Mouse (Mus musculus): ENCODE measurements around the gene Prrt1. TPM values are rescaled to one million over a fixed set of nuclear protein-coding genes. Genes with fewer than 3 reads are reported as not detected.

Gene Prrt1
- polyA plus RNA-seq, 1 experiment from 2014 or later = 0.14 TPM

DNA sequence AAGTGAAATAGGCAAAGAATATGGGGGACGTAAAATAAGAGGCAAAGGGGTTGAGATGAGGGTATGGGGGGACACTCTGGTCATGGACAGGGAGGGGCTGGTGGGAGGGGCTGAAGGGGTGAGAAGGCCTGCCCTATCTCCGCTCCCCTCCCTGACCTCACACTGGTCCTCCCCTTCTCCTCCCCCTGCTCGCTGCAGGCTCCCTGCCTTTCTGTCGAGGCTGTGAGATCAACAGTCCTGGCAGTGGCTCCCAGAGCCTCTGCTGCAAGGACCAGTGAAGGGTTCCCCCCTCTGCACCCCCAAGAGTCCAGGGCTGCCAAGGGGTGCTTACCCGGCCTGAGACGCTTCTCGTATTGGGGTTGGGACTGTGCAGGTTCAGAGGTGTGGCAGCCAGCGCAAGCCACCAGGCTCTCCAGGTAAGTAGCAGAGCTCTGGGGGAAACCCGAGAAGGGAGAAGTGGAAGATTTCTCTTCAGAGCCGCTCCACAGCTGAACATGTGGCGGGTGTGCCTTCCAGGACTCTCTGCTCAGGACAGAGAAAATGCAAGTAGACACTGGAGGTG, 31.0 kb downstream of the Prrt1 start:
- peak overlapping the region; percentile 5; the same call in 1 of the 2 replicates for H3K4me3 ChIP-seq (ENCODE audit: low read depth, low read length)
- ATAC-seq (ENCODE audit: insufficient read depth) (no peak), DNase-seq (no peak)
- H3K27me3 ChIP-seq (ENCODE audit: insufficient read depth, low read length) = peaks cover 16% of the 10 kb centered on the region
- H3K4me1 ChIP-seq (ENCODE audit: insufficient read depth) = peaks cover 5% of the 10 kb centered on the region
- no peaks in the 10 kb centered on the region for H3K36me3 ChIP-seq (ENCODE audit: insufficient read depth)
- H3K27ac ChIP-seq (ENCODE audit: low read depth) = no peak overlapping the region
- H3K9me3 ChIP-seq (ENCODE audit: low read depth, low read length) = no peaks in the 10 kb centered on the region
- H3K4me2 ChIP-seq = no peak overlapping the region
- 24% methylated on average over 11 of the region's 11 CpGs for WGBS
- TF ChIP-seq CTCF (IDR thresholded peaks at IDR 0.05; ENCODE audit: low read depth) = no peak
- H3K9ac ChIP-seq = no peak overlapping the region

DNA sequence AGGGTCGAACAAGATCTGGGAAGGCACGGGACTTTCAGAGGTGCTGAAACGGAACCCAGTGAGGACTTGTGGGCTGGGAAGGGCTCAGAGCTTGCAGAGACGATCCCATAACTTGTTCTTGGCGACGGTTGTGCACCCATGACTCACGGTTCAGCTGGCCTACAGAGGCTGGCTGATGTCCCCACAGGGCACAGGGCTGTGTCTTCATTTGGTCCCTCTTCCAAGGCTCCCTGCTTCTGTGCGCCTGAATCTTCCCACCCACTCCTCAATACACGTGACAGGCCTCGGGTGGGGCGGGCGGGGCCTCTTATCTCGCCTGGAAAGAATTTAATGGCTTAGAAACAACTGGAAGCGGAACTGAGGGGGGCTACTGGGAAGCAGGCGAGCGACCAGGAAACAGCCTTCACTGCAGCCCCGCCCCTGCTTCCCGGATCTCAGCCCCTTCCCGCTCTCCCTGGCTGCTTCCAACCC, 31.8 kb downstream of the Prrt1 start:
- Histone ChIP-seq H3K27me3 (ENCODE audit: insufficient read depth, low read length) (peaks cover 16% of the 10 kb centered on the region), H3K4me3 (ENCODE audit: low read depth, low read length) (peak overlapping the region; percentile 12), H3K27ac (ENCODE audit: low read depth) (no peak overlapping the region), H3K9me3 (ENCODE audit: low read depth, low read length) (no peaks in the 10 kb centered on the region), H3K36me3 (ENCODE audit: insufficient read depth) (no peaks in the 10 kb centered on the region), H3K4me1 (ENCODE audit: insufficient read depth) (no peaks in the 10 kb centered on the region; the same call in 1 of the 2 replicates), H3K9ac (no peak overlapping the region), H3K4me2 (peak overlapping the region; percentile 48)
- TF ChIP-seq CTCF (IDR thresholded peaks at IDR 0.05; ENCODE audit: low read depth) = no peak
- ATAC-seq (ENCODE audit: insufficient read depth) (0 out of 2 replicates have a peak, but pooled peaks have one; percentile 33), DNase-seq (peak; percentile 54)
- 2% methylated on average over 19 of the region's 19 CpGs for WGBS

DNA sequence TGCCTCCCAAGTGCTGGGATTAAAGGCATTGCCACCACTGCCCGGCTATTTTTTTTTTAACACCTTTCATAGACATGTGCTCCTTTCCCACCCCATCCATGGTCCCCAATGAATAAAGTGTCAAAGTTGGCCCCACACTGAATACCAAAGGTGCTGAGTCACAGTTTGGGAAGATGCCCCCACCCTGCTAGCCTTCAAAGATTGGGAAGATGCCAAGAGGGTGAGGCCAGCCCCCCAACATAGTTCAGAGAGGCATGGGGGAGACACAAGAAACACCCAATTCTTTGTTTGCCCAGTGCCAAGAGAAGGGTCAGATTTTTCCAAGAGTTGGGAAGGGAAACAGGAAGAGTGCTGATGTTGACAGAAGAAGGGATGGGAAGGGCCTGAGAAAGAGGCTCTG, 33.1 kb downstream of the Prrt1 start:
- no peaks in the 10 kb centered on the region; the same call in 1 of the 2 replicates for H3K4me1 ChIP-seq (ENCODE audit: insufficient read depth)
- H3K4me2 ChIP-seq = no peak overlapping the region
- TF ChIP-seq CTCF (IDR thresholded peaks at IDR 0.05; ENCODE audit: low read depth) = no peak
- H3K27ac ChIP-seq (ENCODE audit: low read depth) = no peak overlapping the region
- WGBS = 74% methylated on average over 1 of the region's 1 CpGs
- no peaks in the 10 kb centered on the region for H3K36me3 ChIP-seq (ENCODE audit: insufficient read depth)
- H3K4me3 ChIP-seq (ENCODE audit: low read depth, low read length) = no peak overlapping the region
- ATAC-seq (ENCODE audit: insufficient read depth) = no peak
- peaks cover 19% of the 10 kb centered on the region for H3K27me3 ChIP-seq (ENCODE audit: insufficient read depth, low read length)
- DNase-seq = no peak
- H3K9ac ChIP-seq = no peak overlapping the region
- no peaks in the 10 kb centered on the region for H3K9me3 ChIP-seq (ENCODE audit: low read depth, low read length)

DNA sequence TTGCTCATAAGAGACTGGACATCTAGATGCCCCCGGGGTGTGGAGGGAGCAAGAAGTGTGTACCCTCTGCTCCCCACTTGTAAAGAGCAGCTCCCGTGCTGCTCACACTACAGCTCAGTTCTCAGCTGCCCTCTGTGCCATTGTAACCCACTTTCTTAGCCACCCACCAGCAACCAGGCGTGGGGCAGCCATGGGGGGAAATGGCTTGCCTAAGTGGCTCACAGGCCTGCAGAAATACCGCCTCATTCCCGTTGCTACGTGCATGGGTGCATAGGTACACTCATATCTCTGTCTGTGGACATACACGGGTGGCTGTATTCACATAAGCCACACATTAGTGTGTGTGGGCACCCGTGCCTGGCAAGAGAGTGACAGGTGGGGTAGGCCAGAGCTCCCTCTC, 33.6 kb downstream of the Prrt1 start:
- no peak overlapping the region for H3K4me2 ChIP-seq
- no peak overlapping the region for H3K27ac ChIP-seq (ENCODE audit: low read depth)
- H3K36me3 ChIP-seq (ENCODE audit: insufficient read depth) = no peaks in the 10 kb centered on the region
- H3K4me1 ChIP-seq (ENCODE audit: insufficient read depth) = no peaks in the 10 kb centered on the region; the same call in 1 of the 2 replicates
- H3K9ac ChIP-seq = no peak overlapping the region
- 78% methylated on average over 8 of the region's 8 CpGs for WGBS
- DNase-seq (no peak), ATAC-seq (ENCODE audit: insufficient read depth) (no peak)
- no peak for TF ChIP-seq CTCF (IDR thresholded peaks at IDR 0.05; ENCODE audit: low read depth)
- H3K27me3 ChIP-seq (ENCODE audit: insufficient read depth, low read length) = peaks cover 19% of the 10 kb centered on the region
- no peak overlapping the region for H3K4me3 ChIP-seq (ENCODE audit: low read depth, low read length)
- no peaks in the 10 kb centered on the region for H3K9me3 ChIP-seq (ENCODE audit: low read depth, low read length)

DNA sequence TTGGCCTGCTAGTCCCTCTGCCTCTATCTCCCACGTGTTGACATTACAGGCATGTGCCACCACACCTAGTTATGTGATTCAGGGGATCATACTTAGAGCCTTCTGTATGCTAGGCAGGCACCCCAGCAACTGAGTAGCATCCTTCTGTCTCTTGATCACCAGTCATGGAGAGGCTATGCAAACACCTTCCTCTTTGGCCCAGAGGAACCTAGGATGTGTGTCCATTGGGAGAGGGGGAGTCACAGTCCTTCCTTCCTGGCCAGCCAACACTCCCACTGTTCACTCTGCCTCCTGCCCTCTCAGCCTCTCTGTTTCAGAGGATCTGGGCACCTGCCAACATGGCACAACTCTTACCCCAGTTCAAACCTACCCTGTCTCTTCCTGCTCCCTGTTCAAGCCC, 34.2 kb downstream of the Prrt1 start:
- no peak for DNase-seq
- Histone ChIP-seq H3K27me3 (ENCODE audit: insufficient read depth, low read length) (peaks cover 19% of the 10 kb centered on the region), H3K9me3 (ENCODE audit: low read depth, low read length) (no peaks in the 10 kb centered on the region), H3K4me3 (ENCODE audit: low read depth, low read length) (no peak overlapping the region), H3K4me1 (ENCODE audit: insufficient read depth) (no peaks in the 10 kb centered on the region; the same call in 1 of the 2 replicates), H3K27ac (ENCODE audit: low read depth) (no peak overlapping the region), H3K36me3 (ENCODE audit: insufficient read depth) (no peaks in the 10 kb centered on the region), H3K9ac (no peak overlapping the region), H3K4me2 (no peak overlapping the region)
- ATAC-seq (ENCODE audit: insufficient read depth) = no peak
- WGBS = 54% methylated on average over 1 of the region's 1 CpGs
- TF ChIP-seq CTCF (IDR thresholded peaks at IDR 0.05; ENCODE audit: low read depth) = no peak

DNA sequence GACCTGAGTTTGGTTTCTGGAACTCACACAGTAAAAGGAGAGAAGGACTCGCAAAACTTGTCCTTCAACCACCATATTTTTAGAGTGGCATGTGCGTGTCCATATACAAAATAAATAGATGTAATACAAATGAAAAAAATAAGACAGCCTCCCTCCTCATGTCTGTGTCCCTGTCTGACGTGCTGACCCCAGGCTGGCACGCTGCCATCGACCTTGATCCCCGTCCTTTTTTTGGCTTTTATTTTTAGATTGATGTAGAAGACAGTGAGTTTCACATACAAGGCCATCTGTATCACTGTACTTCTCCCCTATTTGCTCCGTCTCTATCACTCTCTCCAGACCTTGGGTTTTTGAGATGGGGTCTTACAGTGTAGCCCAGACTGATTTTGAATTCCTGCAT, 35.1 kb downstream of the Prrt1 start:
- H3K9ac ChIP-seq = no peak overlapping the region
- no peaks in the 10 kb centered on the region; the same call in 1 of the 2 replicates for H3K4me1 ChIP-seq (ENCODE audit: insufficient read depth)
- 63% methylated on average over 7 of the region's 7 CpGs for WGBS
- peaks cover 14% of the 10 kb centered on the region for H3K27me3 ChIP-seq (ENCODE audit: insufficient read depth, low read length)
- no peak overlapping the region for H3K4me3 ChIP-seq (ENCODE audit: low read depth, low read length)
- no peaks in the 10 kb centered on the region for H3K36me3 ChIP-seq (ENCODE audit: insufficient read depth)
- no peaks in the 10 kb centered on the region for H3K9me3 ChIP-seq (ENCODE audit: low read depth, low read length)
- H3K4me2 ChIP-seq = no peak overlapping the region
- DNase-seq = no peak
- ATAC-seq (ENCODE audit: insufficient read depth) = no peak
- TF ChIP-seq CTCF (IDR thresholded peaks at IDR 0.05; ENCODE audit: low read depth) = no peak
- H3K27ac ChIP-seq (ENCODE audit: low read depth) = no peak overlapping the region

DNA sequence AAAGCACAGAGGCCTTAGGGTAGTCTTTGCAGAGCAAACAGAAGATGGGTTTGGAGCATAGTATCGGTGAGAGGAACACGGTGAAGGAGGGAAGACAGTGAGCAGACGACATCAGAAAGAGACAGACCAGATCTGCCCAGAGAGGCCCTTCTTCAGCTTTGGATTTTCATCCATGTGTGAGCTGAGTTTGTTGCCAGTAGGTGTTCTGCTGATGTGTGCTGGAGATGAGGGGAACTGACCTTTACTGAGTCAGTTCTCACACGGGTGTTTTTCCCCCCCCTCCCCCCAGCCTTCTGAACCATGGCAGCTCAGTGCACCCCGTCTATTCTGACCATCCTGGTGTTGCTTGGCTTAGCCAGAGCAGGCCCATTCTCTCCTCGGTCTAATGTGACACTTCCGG, 40.9 kb downstream of the Prrt1 start, which contains the start of gene Tnxb:
Tnxb (plus strand) TSS at position 301 of the 400 bp plus-strand sequence.
- no peak for DNase-seq
- 52% methylated on average over 7 of the region's 7 CpGs for WGBS
- Histone ChIP-seq H3K9me3 (ENCODE audit: low read depth, low read length) (no peaks in the 10 kb centered on the region), H3K36me3 (ENCODE audit: insufficient read depth) (no peaks in the 10 kb centered on the region), H3K27ac (ENCODE audit: low read depth) (no peak within 1 kb of the TSS), H3K4me2 (peak within 1 kb of the TSS; percentile 64), H3K27me3 (ENCODE audit: insufficient read depth, low read length) (peaks cover 55% of the 10 kb centered on the region), H3K9ac (no peak within 1 kb of the TSS), H3K4me1 (ENCODE audit: insufficient read depth) (no peaks in the 10 kb centered on the region), H3K4me3 (ENCODE audit: low read depth, low read length) (peak within 1 kb of the TSS; percentile 33)
- TF ChIP-seq CTCF (IDR thresholded peaks at IDR 0.05; ENCODE audit: low read depth) = no peak
- no peak for ATAC-seq (ENCODE audit: insufficient read depth)

Data from lung, embryonic 14.5 days (tissue).